Mouse (Mus musculus): ENCODE results near the gene Cldnd1.

The Cldnd1 gene

GRCm38 (mm10) chr16:58709536-58709935 is 18.2 kb upstream of the Cldnd1 start:
- no peak for DNase-seq

- DNase-seq = no peak
Observed at GRCm38 (mm10) chr16:58712221-58712620, 15.5 kb upstream of the Cldnd1 start.

- DNase-seq = no peak
Observed at GRCm38 (mm10) chr16:58713128-58713527, 14.6 kb upstream of the Cldnd1 start.

- no peak for DNase-seq
Observed at GRCm38 (mm10) chr16:58715018-58715417, 12.7 kb upstream of the Cldnd1 start.

GRCm38 (mm10) chr16:58718666-58719120 is 9.0 kb upstream of the Cldnd1 start, which contains the start of gene Gpr15:
Gene Gpr15 (minus strand): TSS chr16:58719070.
- DNase-seq = no peak

- DNase-seq = no peak
Observed at GRCm38 (mm10) chr16:58722292-58722691, 5.4 kb upstream of the Cldnd1 start.

- DNase-seq = no peak
Observed at GRCm38 (mm10) chr16:58726680-58727476, 832 bp upstream of the Cldnd1 start.

- no peak for DNase-seq
Observed at GRCm38 (mm10) chr16:58728176-58728671, 514 bp downstream of the Cldnd1 start.

- no peak for DNase-seq
Observed at GRCm38 (mm10) chr16:58738205-58738604, 10.5 kb downstream of the Cldnd1 start.

- DNase-seq = no peak
Observed at GRCm38 (mm10) chr16:58738800-58739199, 11.1 kb downstream of the Cldnd1 start.

- no peak for DNase-seq
Observed at GRCm38 (mm10) chr16:58740751-58741150, 13.0 kb downstream of the Cldnd1 start.

GRCm38 (mm10) chr16:58746715-58747114 is 19.0 kb downstream of the Cldnd1 start:
- no peak for DNase-seq

- no peak for DNase-seq
Observed at GRCm38 (mm10) chr16:58751314-58751713, 23.6 kb downstream of the Cldnd1 start.

- DNase-seq = no peak
Observed at GRCm38 (mm10) chr16:58756191-58756590, 28.5 kb downstream of the Cldnd1 start.

- no peak for DNase-seq
Observed at GRCm38 (mm10) chr16:58763076-58763475, 35.4 kb downstream of the Cldnd1 start, which contains the start of gene Olfr172. Gene Olfr172 (minus strand): TSS chr16:58763176.
